Mouse (Mus musculus): Measurements from ENCODE around the gene Zfp952. TPM values are rescaled to one million over a fixed set of nuclear protein-coding genes. Genes with fewer than 3 reads are reported as not detected.

Zfp952 gene
- 12.2 and 12.4 TPM in 2 replicates for polyA plus RNA-seq (2015; fragmentation: Nextera tagmentation; extraction: Ambion mirVana)

DNA sequence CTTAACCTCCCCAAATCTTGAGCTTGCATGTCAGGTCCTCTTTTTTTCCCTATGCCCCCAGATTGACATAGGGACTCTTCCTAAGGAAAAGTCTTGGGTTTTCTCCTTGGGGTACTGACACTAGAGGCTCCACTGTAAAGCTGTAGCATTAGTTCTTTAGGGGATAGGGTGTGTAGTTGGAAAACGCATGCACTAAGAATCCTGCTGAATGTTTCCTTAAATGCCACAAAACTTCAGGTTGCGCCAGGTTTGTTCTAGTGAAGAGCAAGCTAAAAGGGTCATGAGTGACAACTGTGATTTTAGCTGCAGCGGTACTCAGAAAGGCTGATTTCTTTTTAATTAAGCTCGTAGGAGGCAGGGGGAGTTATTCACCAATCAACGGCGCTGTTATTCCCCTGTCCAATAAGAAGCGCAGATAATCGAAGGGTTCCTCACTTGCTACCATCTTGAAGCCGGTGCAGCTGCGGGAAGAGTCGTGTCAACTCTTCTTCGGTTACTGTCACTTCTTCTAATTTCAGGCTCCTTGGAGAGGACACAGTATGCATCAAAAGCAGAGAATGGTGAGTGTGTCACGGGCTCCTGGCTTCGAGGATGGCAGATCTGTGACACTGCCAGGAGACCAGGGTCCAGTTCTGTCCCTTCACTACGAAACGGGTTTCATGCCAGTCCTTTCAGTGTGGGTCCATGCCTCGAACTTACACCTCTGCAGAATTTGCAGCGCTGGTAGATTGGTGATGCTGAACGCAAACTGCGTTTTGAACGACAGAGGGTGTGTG is at the start of gene Zfp952:
Zfp952 (plus strand) TSS at position 431 of the 776 bp plus-strand sequence.
- Histone ChIP-seq H3K4me2 (peak within 1 kb of the TSS; percentile 62), H3K27me3 (no peaks in the 10 kb centered on the region), H3K27ac (peak within 1 kb of the TSS; percentile 87), H3K4me1 (peaks cover 12% of the 10 kb centered on the region), H3K4me3 (peak within 1 kb of the TSS; percentile 70), H3K9me3 (no peaks in the 10 kb centered on the region), H3K36me3 (peaks cover 18% of the 10 kb centered on the region), H3K9ac (peak within 1 kb of the TSS; percentile 69)
- 2% methylated on average over 21 of the region's 21 CpGs for WGBS
- ATAC-seq (ENCODE audit: insufficient number of reproducible peaks, low FRiP score, low TSS enrichment, low read depth), result peak; percentile 81; the same call in 1 of the 2 replicates

GRCm38 (mm10) chr17:32943661-32944060 is 49.3 kb upstream of the Zfp952 start:
- 86% methylated on average over 3 of the region's 3 CpGs for WGBS
- Histone ChIP-seq H3K9ac (no peak overlapping the region), H3K4me1 (peaks cover 14% of the 10 kb centered on the region), H3K27me3 (no peaks in the 10 kb centered on the region), H3K4me2 (no peak overlapping the region), H3K4me3 (no peak overlapping the region), H3K27ac (no peak overlapping the region), H3K36me3 (no peaks in the 10 kb centered on the region), H3K9me3 (no peaks in the 10 kb centered on the region)
- no peak for ATAC-seq (ENCODE audit: insufficient number of reproducible peaks, low FRiP score, low TSS enrichment, low read depth)

DNA sequence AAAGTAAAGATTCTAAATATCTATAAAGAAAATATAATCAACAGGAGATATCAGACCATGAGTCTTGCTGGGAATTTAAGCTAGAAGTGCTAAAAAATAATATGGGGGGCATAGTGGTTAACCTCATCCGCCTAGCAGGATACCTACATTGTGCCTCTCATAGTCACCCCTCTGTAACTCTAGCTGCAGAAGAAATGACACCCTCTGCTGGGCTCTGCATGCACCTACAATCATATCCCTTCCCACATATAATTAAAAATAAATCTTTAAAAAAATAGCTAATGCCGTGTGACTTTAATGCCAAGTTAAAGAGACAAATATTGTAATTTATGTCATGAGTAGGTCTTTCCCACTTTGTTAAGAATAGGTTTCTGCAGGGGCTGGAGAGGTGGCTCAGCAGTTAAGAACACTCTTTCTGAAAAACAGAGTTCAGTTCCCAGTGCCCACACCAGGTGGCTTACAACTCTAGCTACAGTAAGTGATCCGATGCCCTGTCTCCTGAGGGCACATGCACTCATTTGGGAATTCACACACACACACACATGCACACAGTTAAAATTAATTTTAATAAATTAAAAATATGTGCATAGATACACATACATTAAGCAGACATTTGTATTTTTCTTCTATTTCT is 48.4 kb upstream of the Zfp952 start:
- 72% methylated on average over 3 of the region's 3 CpGs for WGBS
- Histone ChIP-seq H3K9me3 (no peaks in the 10 kb centered on the region), H3K4me2 (no peak overlapping the region)

GRCm38 (mm10) chr17:32946716-32947115 is 46.2 kb upstream of the Zfp952 start:
- peak overlapping the region; percentile 52 for H3K9ac ChIP-seq
- 56% methylated on average over 9 of the region's 9 CpGs for whole genome bisulfite sequencing

More for the DNA sequence above, 48.4 kb upstream of the Zfp952 start:
- H3K36me3 ChIP-seq, result no peaks in the 10 kb centered on the region
- H3K27ac ChIP-seq, result no peak overlapping the region
- no peaks in the 10 kb centered on the region for H3K27me3 ChIP-seq
- no peak overlapping the region for H3K9ac ChIP-seq
- peaks cover 14% of the 10 kb centered on the region for H3K4me1 ChIP-seq
- ATAC-seq (ENCODE audit: insufficient number of reproducible peaks, low FRiP score, low TSS enrichment, low read depth), result no peak
- H3K4me3 ChIP-seq, result no peak overlapping the region

GRCm38 (mm10) chr17:32947215-32947914 is 45.6 kb upstream of the Zfp952 start, which contains the start of gene Cyp4f13:
Gene Cyp4f13, minus strand, starts transcription at chr17:32947402.
- Histone ChIP-seq H3K27ac (peak within 1 kb of the TSS; percentile 74), H3K4me2 (peak within 1 kb of the TSS; percentile 86), H3K9me3 (no peaks in the 10 kb centered on the region), H3K27me3 (no peaks in the 10 kb centered on the region), H3K4me3 (peak within 1 kb of the TSS; percentile 57), H3K36me3 (no peaks in the 10 kb centered on the region), H3K9ac (peak within 1 kb of the TSS; percentile 52), H3K4me1 (peaks cover 14% of the 10 kb centered on the region)
- ATAC-seq (ENCODE audit: insufficient number of reproducible peaks, low FRiP score, low TSS enrichment, low read depth), result peak; percentile 90
- WGBS, result 21% methylated on average over 12 of the region's 12 CpGs

More at GRCm38 (mm10) chr17:32946716-32947115, 46.2 kb upstream of the Zfp952 start:
- no peak for ATAC-seq (ENCODE audit: insufficient number of reproducible peaks, low FRiP score, low TSS enrichment, low read depth)
- H3K27ac ChIP-seq, result peak overlapping the region; percentile 74
- no peaks in the 10 kb centered on the region for H3K36me3 ChIP-seq
- no peaks in the 10 kb centered on the region for H3K27me3 ChIP-seq
- H3K4me1 ChIP-seq, result peaks cover 14% of the 10 kb centered on the region
- peak overlapping the region; percentile 86 for H3K4me2 ChIP-seq
- peak overlapping the region; percentile 57 for H3K4me3 ChIP-seq
- no peaks in the 10 kb centered on the region for H3K9me3 ChIP-seq

DNA sequence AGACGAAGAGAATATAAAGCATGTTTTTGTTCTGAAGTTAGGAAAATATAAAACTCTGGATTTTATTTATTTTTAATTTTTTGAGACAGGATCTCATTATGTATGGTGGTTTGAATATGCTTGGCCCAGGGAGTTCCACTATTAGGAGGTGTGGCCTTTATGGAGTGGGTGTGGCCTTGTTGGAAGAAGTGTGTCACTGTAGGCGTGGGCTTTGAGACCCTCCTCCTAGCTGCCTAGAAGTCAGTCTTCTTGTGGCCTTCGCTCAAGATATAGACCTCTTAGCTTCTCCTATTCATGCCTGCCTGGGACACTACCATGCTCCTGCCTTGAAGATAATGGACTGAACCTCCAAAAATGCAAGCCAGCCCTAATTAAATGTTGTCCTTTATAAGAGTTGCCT is 42.8 kb upstream of the Zfp952 start:
- ATAC-seq (ENCODE audit: insufficient number of reproducible peaks, low FRiP score, low TSS enrichment, low read depth), result no peak
- 94% methylated on average over 3 of the region's 3 CpGs for WGBS
- H3K9me3 ChIP-seq, result no peaks in the 10 kb centered on the region

DNA sequence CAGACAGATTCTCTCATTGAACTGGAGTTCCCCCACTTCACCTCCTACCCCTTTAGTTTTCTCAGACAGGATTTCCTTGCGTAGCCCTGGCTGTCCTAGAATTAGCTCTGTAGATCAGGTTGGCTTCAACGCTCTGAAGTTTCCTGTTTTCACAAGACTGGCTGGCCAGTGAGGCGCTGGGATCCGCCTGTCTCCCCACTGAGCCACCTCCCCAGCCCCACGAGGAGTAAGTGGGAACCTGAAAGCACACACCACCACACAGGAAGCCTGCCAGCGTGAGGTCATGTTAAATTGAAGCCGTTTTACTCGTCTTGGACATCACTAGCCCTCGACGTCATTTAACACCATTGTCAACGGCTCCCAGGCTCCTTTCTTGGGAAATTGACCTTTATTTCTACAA is 41.9 kb upstream of the Zfp952 start:
- no peak overlapping the region for H3K9ac ChIP-seq
- WGBS, result 78% methylated on average over 11 of the region's 11 CpGs
- H3K36me3 ChIP-seq, result no peaks in the 10 kb centered on the region
- ATAC-seq (ENCODE audit: insufficient number of reproducible peaks, low FRiP score, low TSS enrichment, low read depth), result no peak
- no peaks in the 10 kb centered on the region for H3K27me3 ChIP-seq
- no peaks in the 10 kb centered on the region for H3K9me3 ChIP-seq
- H3K4me2 ChIP-seq, result no peak overlapping the region
- no peak overlapping the region for H3K27ac ChIP-seq
- H3K4me1 ChIP-seq, result peaks cover 14% of the 10 kb centered on the region
- no peak overlapping the region for H3K4me3 ChIP-seq

More for the DNA sequence above, 42.8 kb upstream of the Zfp952 start:
- H3K4me3 ChIP-seq, result no peak overlapping the region
- H3K9ac ChIP-seq, result no peak overlapping the region
- H3K4me1 ChIP-seq, result peaks cover 14% of the 10 kb centered on the region
- no peaks in the 10 kb centered on the region for H3K27me3 ChIP-seq
- H3K36me3 ChIP-seq, result no peaks in the 10 kb centered on the region
- no peak overlapping the region for H3K4me2 ChIP-seq
- no peak overlapping the region for H3K27ac ChIP-seq

DNA sequence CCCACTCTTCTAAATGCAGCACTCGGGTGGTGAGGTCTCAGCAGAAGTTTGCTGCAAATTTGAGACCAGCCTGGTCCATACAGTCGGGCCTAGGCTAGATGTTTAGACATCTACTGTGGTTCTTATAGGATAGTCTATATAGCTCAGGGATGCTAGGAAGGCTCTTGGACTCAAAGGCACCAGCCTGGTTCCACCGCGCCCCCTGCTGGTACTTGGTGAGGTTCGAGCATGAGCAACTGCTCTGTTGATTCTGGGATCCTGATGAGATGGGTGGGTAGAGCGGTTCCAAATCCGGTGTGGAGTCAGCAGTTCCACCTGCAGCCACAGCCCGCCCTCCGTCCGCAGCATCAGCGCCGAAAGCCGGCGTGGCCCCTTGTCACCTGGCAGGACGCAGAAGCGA is 41.5 kb upstream of the Zfp952 start:
- H3K4me3 ChIP-seq, result no peak overlapping the region
- 32% methylated on average over 16 of the region's 16 CpGs for WGBS
- H3K27ac ChIP-seq, result no peak overlapping the region
- no peaks in the 10 kb centered on the region for H3K27me3 ChIP-seq
- no peak for ATAC-seq (ENCODE audit: insufficient number of reproducible peaks, low FRiP score, low TSS enrichment, low read depth)
- H3K9ac ChIP-seq, result no peak overlapping the region
- no peaks in the 10 kb centered on the region for H3K9me3 ChIP-seq
- peaks cover 11% of the 10 kb centered on the region for H3K4me1 ChIP-seq
- no peaks in the 10 kb centered on the region for H3K36me3 ChIP-seq
- no peak overlapping the region for H3K4me2 ChIP-seq

GRCm38 (mm10) chr17:32965253-32965622 is 27.7 kb upstream of the Zfp952 start:
- under 1% methylated on average over 14 of the region's 14 CpGs for WGBS
- Histone ChIP-seq H3K4me2 (peak overlapping the region; percentile 69), H3K27ac (peak overlapping the region; percentile 90), H3K4me3 (peak overlapping the region; percentile 73), H3K4me1 (peaks cover 14% of the 10 kb centered on the region), H3K27me3 (no peaks in the 10 kb centered on the region), H3K9ac (peak overlapping the region; percentile 39), H3K36me3 (no peaks in the 10 kb centered on the region), H3K9me3 (no peaks in the 10 kb centered on the region)
- peak; percentile 49 for ATAC-seq (ENCODE audit: insufficient number of reproducible peaks, low FRiP score, low TSS enrichment, low read depth)

DNA sequence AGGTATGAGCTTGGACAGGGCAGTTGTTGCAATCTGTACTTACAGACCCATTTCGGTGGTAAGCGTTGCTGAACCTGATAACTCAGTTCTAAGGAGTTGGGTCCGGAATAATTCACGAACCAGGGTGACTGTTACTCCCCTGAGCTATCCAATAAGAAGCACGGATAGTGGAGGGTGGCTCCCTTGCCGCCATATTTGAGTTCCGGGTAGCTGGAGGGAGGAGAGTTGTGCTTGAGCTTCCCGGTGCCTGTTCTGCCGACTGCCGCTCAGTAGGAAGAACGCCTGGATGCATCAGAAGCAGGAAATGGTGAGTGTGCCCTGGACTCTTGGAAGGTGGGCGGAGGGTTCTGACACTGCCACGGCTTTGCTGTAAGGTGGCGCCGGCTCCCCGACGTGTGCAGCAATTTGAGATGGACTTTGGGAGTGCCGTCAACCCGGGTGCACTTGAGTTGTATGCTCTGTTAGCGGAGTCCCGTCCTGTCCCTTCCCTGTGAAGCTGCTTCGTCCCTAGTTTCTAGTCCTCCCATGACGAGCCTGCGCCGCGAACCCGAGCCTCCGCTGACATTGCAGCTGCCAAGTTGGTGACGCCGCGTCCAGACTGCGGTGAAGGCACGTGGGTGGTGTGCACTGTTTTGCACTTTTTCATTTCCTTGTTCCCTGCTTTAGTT is 27.2 kb upstream of the Zfp952 start, which contains the start of gene Zfp472:
Zfp472 (plus strand) TSS at position 192 of the 668 bp plus-strand sequence.
- ATAC-seq (ENCODE audit: insufficient number of reproducible peaks, low FRiP score, low TSS enrichment, low read depth), result peak; percentile 97
- WGBS, result under 1% methylated on average over 33 of the region's 33 CpGs
- peak within 1 kb of the TSS; percentile 90 for H3K27ac ChIP-seq

GRCm38 (mm10) chr17:32981361-32981760 is 11.6 kb upstream of the Zfp952 start:
- Histone ChIP-seq H3K4me3 (no peak overlapping the region), H3K27me3 (no peaks in the 10 kb centered on the region), H3K4me1 (no peaks in the 10 kb centered on the region), H3K36me3 (peaks cover 30% of the 10 kb centered on the region), H3K27ac (no peak overlapping the region), H3K9ac (no peak overlapping the region), H3K4me2 (no peak overlapping the region), H3K9me3 (no peaks in the 10 kb centered on the region)
- WGBS, result 80% methylated on average over 4 of the region's 4 CpGs
- no peak for ATAC-seq (ENCODE audit: insufficient number of reproducible peaks, low FRiP score, low TSS enrichment, low read depth)

More for the DNA sequence above, 27.2 kb upstream of the Zfp952 start, which contains the start of gene Zfp472:
- Histone ChIP-seq H3K4me2 (peak within 1 kb of the TSS; percentile 69), H3K9me3 (no peaks in the 10 kb centered on the region), H3K4me1 (peaks cover 14% of the 10 kb centered on the region), H3K4me3 (peak within 1 kb of the TSS; percentile 73), H3K9ac (peak within 1 kb of the TSS; percentile 69), H3K36me3 (no peaks in the 10 kb centered on the region), H3K27me3 (no peaks in the 10 kb centered on the region)
